Mouse (Mus musculus): Measurements from ENCODE around the gene Uqcc1.

- TF ChIP-seq CTCF (IDR thresholded peaks at IDR 0.05; ENCODE audit: low read depth, low read length): no peak
- TF ChIP-seq GATA1 (IDR thresholded peaks at IDR 0.05; ENCODE audit: borderline replicate concordance, low read length): no peak
- TF ChIP-seq POLR2AphosphoS5 (IDR thresholded peaks at IDR 0.05; ENCODE audit: insufficient replicate concordance, low read depth, low read length): no peak
- TF ChIP-seq GATA2 (IDR thresholded peaks at IDR 0.05; ENCODE audit: borderline replicate concordance, low read depth, low read length): no peak
Observed at GRCm38 (mm10) chr2:155872486-155872885, 57.6 kb downstream of the Uqcc1 start.

All from G1E (cell line).